Mouse (Mus musculus) bone marrow macrophage, adult 2 months (primary cell): Measurements from ENCODE around the gene Mdk.

Source experiments
- CTCF ChIP-seq: IDR thresholded peaks from 2 replicates; pipeline ENCODE4 v1.5.1; 2012; ENCODE audit warnings: low read depth, mild to moderate bottlenecking, low read length, moderate library complexity
- POLR2A ChIP-seq: IDR thresholded peaks from 2 replicates; pipeline ENCODE4 v1.6.1; 2012; ENCODE audit warnings: mild to moderate bottlenecking, low read depth, low read length, borderline replicate concordance

- TF ChIP-seq POLR2A (no peak), CTCF (no peak)
Measured at GRCm38 (mm10) chr2:91948792-91949241, 16.7 kb upstream of the Mdk start.
